Mouse (Mus musculus): ENCODE measurements at regions not wholly inside any gene's neighbourhood (a gene's known extent, or its start where the extent isn't known, plus 50 kb on each side); places are given as distances from the start of the nearest gene placed in this dataset.

GRCm38 (mm10) chr6:26490321-26490720, 681.3 kb upstream of the Pot1a start:
- 62% methylated on average over 1 of the region's 1 CpGs for whole genome bisulfite sequencing
- Histone ChIP-seq H3K27ac (ENCODE audit: low read depth, low read length) (no peak overlapping the region), H3K4me3 (ENCODE audit: low read depth, low read length) (no peak overlapping the region), H3K4me1 (ENCODE audit: insufficient read depth) (no peaks in the 10 kb centered on the region), H3K9ac (no peak overlapping the region), H3K27me3 (ENCODE audit: insufficient read depth, low read length) (no peaks in the 10 kb centered on the region), H3K4me2 (ENCODE audit: low read depth) (no peak overlapping the region), H3K9me3 (ENCODE audit: low read length) (no peaks in the 10 kb centered on the region), H3K36me3 (ENCODE audit: insufficient read depth) (no peaks in the 10 kb centered on the region)
- ATAC-seq (no peak), DNase-seq (no peak)
- no peak for TF ChIP-seq CTCF (IDR thresholded peaks at IDR 0.05; ENCODE audit: low read depth)

GRCm38 (mm10) chr6:26484451-26484850, 675.4 kb upstream of the Pot1a start:
- TF ChIP-seq CTCF (IDR thresholded peaks at IDR 0.05; ENCODE audit: low read depth), result no peak

GRCm38 (mm10) chr6:26441133-26441875, 632.3 kb upstream of the Pot1a start:
- no peak overlapping the region for H3K4me3 ChIP-seq (ENCODE audit: low read depth, low read length)
- ATAC-seq (no peak), DNase-seq (peak; percentile 0)
- no peaks in the 10 kb centered on the region for H3K9me3 ChIP-seq (ENCODE audit: low read length)
- TF ChIP-seq CTCF (IDR thresholded peaks at IDR 0.05; ENCODE audit: low read depth), result no peak
- H3K27me3 ChIP-seq (ENCODE audit: insufficient read depth, low read length), result no peaks in the 10 kb centered on the region
- no peaks in the 10 kb centered on the region for H3K36me3 ChIP-seq (ENCODE audit: insufficient read depth)
- no peak overlapping the region for H3K27ac ChIP-seq (ENCODE audit: low read depth, low read length)
- H3K4me2 ChIP-seq (ENCODE audit: low read depth), result no peak overlapping the region
- 32% methylated on average over 7 of the region's 7 CpGs for WGBS
- no peak overlapping the region for H3K9ac ChIP-seq
- no peaks in the 10 kb centered on the region for H3K4me1 ChIP-seq (ENCODE audit: insufficient read depth)

More at GRCm38 (mm10) chr6:26484451-26484850, 675.4 kb upstream of the Pot1a start:
- H3K27me3 ChIP-seq (ENCODE audit: insufficient read depth, low read length), result no peaks in the 10 kb centered on the region
- DNase-seq (no peak), ATAC-seq (no peak)
- H3K4me2 ChIP-seq (ENCODE audit: low read depth), result no peak overlapping the region
- no peaks in the 10 kb centered on the region for H3K4me1 ChIP-seq (ENCODE audit: insufficient read depth)
- H3K36me3 ChIP-seq (ENCODE audit: insufficient read depth), result no peaks in the 10 kb centered on the region
- no peak overlapping the region for H3K9ac ChIP-seq
- H3K4me3 ChIP-seq (ENCODE audit: low read depth, low read length), result no peak overlapping the region
- no peaks in the 10 kb centered on the region for H3K9me3 ChIP-seq (ENCODE audit: low read length)
- 85% methylated on average over 1 of the region's 1 CpGs for WGBS
- H3K27ac ChIP-seq (ENCODE audit: low read depth, low read length), result no peak overlapping the region

- ATAC-seq, result no peak
- Histone ChIP-seq H3K27me3 (ENCODE audit: insufficient read depth, low read length) (no peaks in the 10 kb centered on the region), H3K27ac (ENCODE audit: low read depth, low read length) (no peak overlapping the region), H3K9ac (no peak overlapping the region), H3K4me2 (ENCODE audit: low read depth) (no peak overlapping the region), H3K9me3 (ENCODE audit: low read length) (no peaks in the 10 kb centered on the region), H3K4me1 (ENCODE audit: insufficient read depth) (no peaks in the 10 kb centered on the region), H3K4me3 (ENCODE audit: low read depth, low read length) (no peak overlapping the region), H3K36me3 (ENCODE audit: insufficient read depth) (no peaks in the 10 kb centered on the region)
- no peak for TF ChIP-seq CTCF (IDR thresholded peaks at IDR 0.05; ENCODE audit: low read depth)
- 15% methylated on average over 3 of the region's 3 CpGs for WGBS
- DNase-seq, result no peak
These were observed 631.4 kb upstream of the Pot1a start for GRCm38 (mm10) chr6:26440445-26440844.

Data from forebrain, postnatal 0 days (tissue).